Comparison of ENCODE assay signal across 22 mouse cellular contexts in the genomic region with DNA sequence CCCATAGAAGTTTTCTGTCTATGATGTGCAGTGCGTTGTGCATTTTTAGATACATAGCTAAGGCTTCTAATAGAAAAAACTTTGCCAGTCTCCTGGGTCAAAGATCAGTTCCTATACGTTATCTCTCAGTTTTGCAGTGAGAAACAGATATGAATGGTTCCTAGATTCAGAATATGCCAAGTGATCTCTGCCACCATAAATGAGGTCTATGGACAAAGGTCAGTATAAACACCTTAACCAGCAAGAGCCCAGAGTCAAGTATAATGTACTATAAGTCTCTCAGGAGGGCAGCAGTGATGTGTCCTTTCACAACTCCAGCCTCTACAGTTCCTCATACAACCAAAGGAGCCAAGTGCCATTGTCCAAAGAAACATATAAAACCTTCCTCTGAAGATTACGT. TPM values are rescaled to one million over a fixed set of nuclear protein-coding genes. Genes with fewer than 3 reads are reported as not detected.
"Had no signal": no experiment of that assay in that cellular context is flagged by ENCODE, and none has a peak within 500 bp of the region (broad histone marks: within the 10 kb centered on the region; RNA-seq: fewer than 3 reads in every experiment).

No protein-coding gene starts in this region.

- H3K4me1 ChIP-seq: lung, embryonic 15.5 days; midbrain, embryonic 13.5 days; midbrain, embryonic 15.5 days; neural tube, embryonic 12.5 days had no signal

- H3K9me3 ChIP-seq: lung, embryonic 15.5 days; megakaryocyte, embryonic 14.5 days; midbrain, embryonic 13.5 days; midbrain, embryonic 15.5 days; neural tube, embryonic 12.5 days had no signal

- H3K4me2 ChIP-seq: lung, embryonic 15.5 days; midbrain, embryonic 11.5 days; midbrain, embryonic 13.5 days; midbrain, embryonic 15.5 days; neural tube, embryonic 12.5 days had no signal

- H3K4me3 ChIP-seq: lung, embryonic 15.5 days; megakaryocyte, embryonic 14.5 days; midbrain, embryonic 13.5 days; midbrain, embryonic 15.5 days; neural tube, embryonic 12.5 days had no signal

- H3K9ac ChIP-seq: lung, embryonic 15.5 days; midbrain, embryonic 13.5 days; midbrain, embryonic 15.5 days; neural tube, embryonic 12.5 days had no signal

- DNase-seq: lung, adult 2 months; lung, postnatal 14 days; lung, postnatal 36 days; right cerebral cortex, postnatal 14 days; spleen, adult 18-20 months; thymus, adult 18-20 months; thymus, postnatal 14 days; thymus, postnatal 36 days had no signal

- ATAC-seq: lung, postnatal 0 days; midbrain, embryonic 13.5 days; midbrain, embryonic 15.5 days had no signal

- H3K27ac ChIP-seq: lung, embryonic 15.5 days; macrophage; midbrain, embryonic 13.5 days; midbrain, embryonic 15.5 days; neural tube, embryonic 12.5 days had no signal

- H3K36me3 ChIP-seq: lung, embryonic 15.5 days; midbrain, embryonic 13.5 days; midbrain, embryonic 15.5 days; neural tube, embryonic 12.5 days had no signal

- H3K27me3 ChIP-seq: lung, embryonic 15.5 days; midbrain, embryonic 13.5 days; midbrain, embryonic 15.5 days; neural tube, embryonic 12.5 days had no signal

RNA-seq across cellular contexts. Expression of a gene that starts 1.2 kb away (rescaled TPM):
- total RNA-seq: megakaryocyte progenitor cell, adult 5-6 weeks; midbrain, postnatal 0 days; monocyte, adult 5-6 weeks; neutrophil, adult 5-6 weeks had no signal
- polyA plus RNA-seq: macrophage; midbrain, embryonic 11.5 days; midbrain, embryonic 13.5 days; midbrain, embryonic 15.5 days; midbrain, postnatal 0 days; neural tube, embryonic 12.5 days; neural tube, embryonic 14.5 days had no signal

RNA-seq across cellular contexts. Expression of a gene that starts 19.9 kb away (rescaled TPM):
- total RNA-seq: megakaryocyte progenitor cell, adult 5-6 weeks; monocyte, adult 5-6 weeks had no signal
- polyA plus RNA-seq: lung, embryonic 15.5 days; lung, postnatal 0 days; macrophage; midbrain, embryonic 11.5 days; midbrain, embryonic 13.5 days; midbrain, embryonic 15.5 days; midbrain, postnatal 0 days; neural tube, embryonic 12.5 days; neural tube, embryonic 14.5 days; stomach, embryonic 14.5 days had no signal

RNA-seq across cellular contexts. Expression of a gene that starts 34.2 kb away (rescaled TPM):
- total RNA-seq: monocyte, adult 5-6 weeks; neutrophil, adult 5-6 weeks had no signal
- polyA plus RNA-seq: macrophage; midbrain, embryonic 13.5 days; midbrain, embryonic 15.5 days; neural tube, embryonic 12.5 days; neural tube, embryonic 14.5 days had no signal
